Mouse (Mus musculus): ENCODE measurements at regions not wholly inside any gene's neighbourhood (a gene's known extent, or its start where the extent isn't known, plus 50 kb on each side); places are given as distances from the start of the nearest gene placed in this dataset.

DNA sequence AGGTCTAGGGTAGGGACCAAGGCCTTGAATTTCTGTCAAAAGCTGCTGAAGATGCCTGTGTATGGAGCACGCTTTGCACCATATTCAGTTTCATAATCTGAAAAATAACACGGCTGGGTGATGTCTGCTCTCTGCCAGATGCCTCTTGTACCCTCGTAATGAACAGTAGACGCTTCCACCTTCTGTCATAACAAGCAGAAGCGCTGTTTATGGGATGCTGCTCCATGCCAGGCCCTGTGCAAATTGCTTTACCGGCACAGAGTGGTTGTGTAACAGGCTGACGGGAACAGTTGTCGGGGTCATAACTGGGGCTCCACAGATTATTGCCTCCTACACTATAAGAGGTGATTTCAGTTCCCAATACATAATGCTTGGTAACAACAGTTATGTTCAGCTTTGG is 211.5 kb upstream of the Tnp1 start:
- 85% methylated on average over 8 of the region's 8 CpGs for WGBS
- ATAC-seq (replicated peaks; ENCODE audit: low FRiP score, low TSS enrichment, low read depth), result no peak
- DNase-seq (ENCODE audit: low spot score), result no peak

GRCm38 (mm10) chr1:73221863-73222262 is 206.2 kb upstream of the Tnp1 start:
- 10% methylated on average over 2 of the region's 2 CpGs for WGBS
- Histone ChIP-seq H3K36me3 (ENCODE audit: control insufficient read depth, insufficient read depth, low read length) (no peaks in the 10 kb centered on the region), H3K27ac (ENCODE audit: low read depth) (no peak overlapping the region), H3K4me3 (ENCODE audit: low read depth, low read length) (no peak overlapping the region), H3K9ac (ENCODE audit: low read length) (no peak overlapping the region), H3K9me3 (ENCODE audit: control insufficient read depth, low read length) (no peaks in the 10 kb centered on the region), H3K4me2 (ENCODE audit: low read length) (no peak overlapping the region), H3K4me1 (replicated peaks; ENCODE audit: control insufficient read depth, insufficient read depth, low read length) (no peaks in the 10 kb centered on the region), H3K27me3 (replicated peaks; ENCODE audit: control insufficient read depth, insufficient read depth, low read length) (no peaks in the 10 kb centered on the region)
- DNase-seq (ENCODE audit: low spot score), result no peak
- no peak for ATAC-seq (replicated peaks; ENCODE audit: low FRiP score, low TSS enrichment, low read depth)

More for the DNA sequence above, 211.5 kb upstream of the Tnp1 start:
- H3K27ac ChIP-seq (ENCODE audit: low read depth), result no peak overlapping the region
- no peaks in the 10 kb centered on the region for H3K27me3 ChIP-seq (replicated peaks; ENCODE audit: control insufficient read depth, insufficient read depth, low read length)
- H3K36me3 ChIP-seq (ENCODE audit: control insufficient read depth, insufficient read depth, low read length), result no peaks in the 10 kb centered on the region
- peaks cover 9% of the 10 kb centered on the region; the same call in 1 of the 2 replicates for H3K9me3 ChIP-seq (ENCODE audit: control insufficient read depth, low read length)
- no peak overlapping the region for H3K9ac ChIP-seq (ENCODE audit: low read length)
- no peak overlapping the region for H3K4me2 ChIP-seq (ENCODE audit: low read length)
- H3K4me1 ChIP-seq (replicated peaks; ENCODE audit: control insufficient read depth, insufficient read depth, low read length), result no peaks in the 10 kb centered on the region
- H3K4me3 ChIP-seq (ENCODE audit: low read depth, low read length), result no peak overlapping the region

DNA sequence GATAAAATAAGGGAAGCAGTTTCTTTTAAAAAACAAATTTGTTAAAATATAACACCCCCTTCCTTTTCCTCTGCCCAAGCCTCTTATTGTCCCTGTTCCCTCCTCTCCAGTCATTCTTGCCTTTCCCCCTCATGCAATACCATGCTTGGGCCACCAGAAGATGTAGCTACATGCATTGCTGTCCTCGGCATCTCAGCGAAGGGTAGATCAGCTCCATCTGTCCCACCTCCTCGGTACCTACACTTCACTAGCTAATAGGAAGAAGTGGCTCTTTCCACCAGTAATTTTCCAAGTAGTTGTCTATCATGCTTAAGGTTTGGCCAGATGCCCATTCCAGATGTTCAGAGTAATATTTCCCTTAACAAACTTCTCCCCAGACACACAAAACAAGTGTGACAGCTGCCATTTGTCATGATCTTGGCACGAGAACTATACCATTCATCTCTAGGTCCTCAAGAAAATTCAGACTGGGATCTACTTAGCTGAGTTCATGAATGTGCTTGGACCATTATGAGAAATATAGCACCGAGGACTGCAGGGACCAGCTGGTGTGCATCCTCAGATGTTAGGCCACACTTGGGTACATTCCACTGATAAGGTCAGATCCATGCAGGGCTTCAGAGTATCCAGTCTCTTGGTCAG is 198.7 kb upstream of the Tnp1 start:
- H3K27ac ChIP-seq (ENCODE audit: low read depth), result no peak overlapping the region
- no peak overlapping the region for H3K9ac ChIP-seq (ENCODE audit: low read length)
- H3K4me1 ChIP-seq (replicated peaks; ENCODE audit: control insufficient read depth, insufficient read depth, low read length), result peaks cover 4% of the 10 kb centered on the region; the same call in 1 of the 2 replicates
- no peak for ATAC-seq (replicated peaks; ENCODE audit: low FRiP score, low TSS enrichment, low read depth)
- H3K9me3 ChIP-seq (ENCODE audit: control insufficient read depth, low read length), result no peaks in the 10 kb centered on the region
- no peaks in the 10 kb centered on the region for H3K27me3 ChIP-seq (replicated peaks; ENCODE audit: control insufficient read depth, insufficient read depth, low read length)
- 54% methylated on average over 5 of the region's 5 CpGs for WGBS
- no peaks in the 10 kb centered on the region for H3K36me3 ChIP-seq (ENCODE audit: control insufficient read depth, insufficient read depth, low read length)
- no peak overlapping the region for H3K4me2 ChIP-seq (ENCODE audit: low read length)
- peak; percentile 56 for DNase-seq (ENCODE audit: low spot score)
- no peak overlapping the region for H3K4me3 ChIP-seq (ENCODE audit: low read depth, low read length)

DNA sequence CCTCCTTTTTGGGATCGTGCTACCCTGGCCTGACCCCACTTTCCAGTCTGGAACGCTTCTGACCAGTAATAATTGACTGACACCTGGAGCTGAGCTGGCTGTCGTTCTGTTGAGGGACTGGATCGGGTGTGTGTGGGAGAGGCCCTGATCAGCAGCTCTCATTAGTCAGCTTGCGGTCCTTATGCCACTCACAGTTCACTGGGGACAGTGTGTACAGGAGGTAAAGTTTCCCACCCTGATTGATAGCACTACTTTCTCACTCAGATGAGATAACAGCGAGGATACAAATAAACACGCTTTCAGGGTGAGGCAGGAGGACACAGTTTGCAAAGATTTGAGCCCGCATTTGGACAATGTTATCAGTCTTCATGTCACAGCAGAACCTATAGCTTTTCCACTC is 191.7 kb upstream of the Tnp1 start:
- WGBS, result 44% methylated on average over 8 of the region's 8 CpGs
- no peak for DNase-seq (ENCODE audit: low spot score)
- H3K27ac ChIP-seq (ENCODE audit: low read depth), result no peak overlapping the region
- no peaks in the 10 kb centered on the region for H3K27me3 ChIP-seq (replicated peaks; ENCODE audit: control insufficient read depth, insufficient read depth, low read length)
- H3K9ac ChIP-seq (ENCODE audit: low read length), result no peak overlapping the region
- no peak for ATAC-seq (replicated peaks; ENCODE audit: low FRiP score, low TSS enrichment, low read depth)
- no peak overlapping the region for H3K4me3 ChIP-seq (ENCODE audit: low read depth, low read length)
- H3K4me1 ChIP-seq (replicated peaks; ENCODE audit: control insufficient read depth, insufficient read depth, low read length), result no peaks in the 10 kb centered on the region
- H3K9me3 ChIP-seq (ENCODE audit: control insufficient read depth, low read length), result no peaks in the 10 kb centered on the region
- no peaks in the 10 kb centered on the region for H3K36me3 ChIP-seq (ENCODE audit: control insufficient read depth, insufficient read depth, low read length)
- H3K4me2 ChIP-seq (ENCODE audit: low read length), result no peak overlapping the region

GRCm38 (mm10) chr1:73205788-73206187 is 190.1 kb upstream of the Tnp1 start:
- ATAC-seq (replicated peaks; ENCODE audit: low FRiP score, low TSS enrichment, low read depth), result no peak
- Histone ChIP-seq H3K9ac (ENCODE audit: low read length) (no peak overlapping the region), H3K9me3 (ENCODE audit: control insufficient read depth, low read length) (no peaks in the 10 kb centered on the region), H3K36me3 (ENCODE audit: control insufficient read depth, insufficient read depth, low read length) (no peaks in the 10 kb centered on the region), H3K4me3 (ENCODE audit: low read depth, low read length) (no peak overlapping the region), H3K27me3 (replicated peaks; ENCODE audit: control insufficient read depth, insufficient read depth, low read length) (no peaks in the 10 kb centered on the region), H3K4me1 (replicated peaks; ENCODE audit: control insufficient read depth, insufficient read depth, low read length) (no peaks in the 10 kb centered on the region), H3K27ac (ENCODE audit: low read depth) (no peak overlapping the region), H3K4me2 (ENCODE audit: low read length) (no peak overlapping the region)
- WGBS, result 73% methylated on average over 1 of the region's 1 CpGs
- DNase-seq (ENCODE audit: low spot score), result no peak

- H3K9me3 ChIP-seq (ENCODE audit: control insufficient read depth, low read length), result no peaks in the 10 kb centered on the region
- H3K27ac ChIP-seq (ENCODE audit: low read depth), result no peak overlapping the region
- DNase-seq (ENCODE audit: low spot score), result no peak
- WGBS, result 65% methylated on average over 2 of the region's 2 CpGs
- no peaks in the 10 kb centered on the region for H3K27me3 ChIP-seq (replicated peaks; ENCODE audit: control insufficient read depth, insufficient read depth, low read length)
- H3K4me3 ChIP-seq (ENCODE audit: low read depth, low read length), result no peak overlapping the region
- ATAC-seq (replicated peaks; ENCODE audit: low FRiP score, low TSS enrichment, low read depth), result no peak
- H3K4me2 ChIP-seq (ENCODE audit: low read length), result no peak overlapping the region
- no peaks in the 10 kb centered on the region for H3K36me3 ChIP-seq (ENCODE audit: control insufficient read depth, insufficient read depth, low read length)
- no peak overlapping the region for H3K9ac ChIP-seq (ENCODE audit: low read length)
- H3K4me1 ChIP-seq (replicated peaks; ENCODE audit: control insufficient read depth, insufficient read depth, low read length), result no peaks in the 10 kb centered on the region
These were observed 184.4 kb upstream of the Tnp1 start for GRCm38 (mm10) chr1:73200112-73200511.

DNA sequence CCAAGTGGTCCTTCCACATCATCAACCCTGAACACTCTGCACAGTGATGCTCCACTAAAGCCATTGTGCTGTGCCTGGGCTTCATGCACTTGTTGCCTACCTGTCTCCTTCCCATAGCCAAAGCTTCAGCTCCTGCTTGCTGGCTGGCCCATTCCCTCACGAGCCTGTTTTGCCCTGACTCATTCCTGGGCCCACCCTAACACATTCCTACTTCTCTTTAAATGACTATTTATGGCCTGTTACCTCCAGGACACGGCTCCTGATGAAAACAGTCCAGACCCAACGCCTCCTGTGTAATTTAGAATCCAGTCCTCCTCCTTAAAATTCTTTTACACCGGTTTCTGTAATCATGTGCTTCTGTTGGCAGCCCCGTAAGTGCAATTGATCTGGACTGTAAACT is 175.1 kb upstream of the Tnp1 start:
- ATAC-seq (replicated peaks; ENCODE audit: low FRiP score, low TSS enrichment, low read depth) (no peak), DNase-seq (ENCODE audit: low spot score) (no peak)
- H3K4me3 ChIP-seq (ENCODE audit: low read depth, low read length), result no peak overlapping the region
- WGBS, result 48% methylated on average over 5 of the region's 5 CpGs
- H3K9me3 ChIP-seq (ENCODE audit: control insufficient read depth, low read length), result no peaks in the 10 kb centered on the region
- no peaks in the 10 kb centered on the region for H3K27me3 ChIP-seq (replicated peaks; ENCODE audit: control insufficient read depth, insufficient read depth, low read length)
- no peak overlapping the region for H3K27ac ChIP-seq (ENCODE audit: low read depth)
- H3K36me3 ChIP-seq (ENCODE audit: control insufficient read depth, insufficient read depth, low read length), result no peaks in the 10 kb centered on the region
- H3K4me1 ChIP-seq (replicated peaks; ENCODE audit: control insufficient read depth, insufficient read depth, low read length), result no peaks in the 10 kb centered on the region
- H3K4me2 ChIP-seq (ENCODE audit: low read length), result no peak overlapping the region
- H3K9ac ChIP-seq (ENCODE audit: low read length), result no peak overlapping the region

GRCm38 (mm10) chr1:73188796-73189195 is 173.1 kb upstream of the Tnp1 start:
- no peak for DNase-seq (ENCODE audit: low spot score)
- no peak overlapping the region for H3K4me3 ChIP-seq (ENCODE audit: low read depth, low read length)
- 83% methylated on average over 2 of the region's 2 CpGs for WGBS
- no peak overlapping the region for H3K4me2 ChIP-seq (ENCODE audit: low read length)
- no peaks in the 10 kb centered on the region for H3K9me3 ChIP-seq (ENCODE audit: control insufficient read depth, low read length)
- H3K9ac ChIP-seq (ENCODE audit: low read length), result no peak overlapping the region
- H3K36me3 ChIP-seq (ENCODE audit: control insufficient read depth, insufficient read depth, low read length), result no peaks in the 10 kb centered on the region
- no peak for ATAC-seq (replicated peaks; ENCODE audit: low FRiP score, low TSS enrichment, low read depth)
- H3K4me1 ChIP-seq (replicated peaks; ENCODE audit: control insufficient read depth, insufficient read depth, low read length), result no peaks in the 10 kb centered on the region
- H3K27ac ChIP-seq (ENCODE audit: low read depth), result no peak overlapping the region
- H3K27me3 ChIP-seq (replicated peaks; ENCODE audit: control insufficient read depth, insufficient read depth, low read length), result no peaks in the 10 kb centered on the region

DNA sequence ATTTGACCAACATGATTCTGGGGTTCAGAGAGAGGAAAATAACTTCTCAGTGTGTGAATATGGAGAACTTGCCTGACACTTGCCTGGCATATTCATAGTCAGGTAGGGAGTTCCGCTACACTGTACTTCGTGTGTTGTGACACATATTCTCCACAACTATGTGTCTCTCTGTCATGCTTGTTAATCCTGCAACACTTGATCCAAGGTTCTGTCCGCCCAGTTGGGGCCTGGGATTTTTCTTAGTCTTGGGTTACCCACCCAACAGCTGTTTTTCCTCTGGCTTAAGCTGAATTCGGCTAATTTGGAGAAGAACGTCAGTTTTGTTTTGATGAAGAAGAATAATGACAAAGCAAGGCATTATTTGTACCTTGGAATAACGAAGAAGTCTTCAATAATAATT is 168.8 kb upstream of the Tnp1 start:
- WGBS, result 48% methylated on average over 6 of the region's 6 CpGs
- DNase-seq (ENCODE audit: low spot score) (no peak), ATAC-seq (replicated peaks; ENCODE audit: low FRiP score, low TSS enrichment, low read depth) (no peak)
- Histone ChIP-seq H3K9ac (ENCODE audit: low read length) (no peak overlapping the region), H3K27ac (ENCODE audit: low read depth) (no peak overlapping the region), H3K27me3 (replicated peaks; ENCODE audit: control insufficient read depth, insufficient read depth, low read length) (no peaks in the 10 kb centered on the region), H3K4me1 (replicated peaks; ENCODE audit: control insufficient read depth, insufficient read depth, low read length) (no peaks in the 10 kb centered on the region), H3K4me3 (ENCODE audit: low read depth, low read length) (no peak overlapping the region), H3K36me3 (ENCODE audit: control insufficient read depth, insufficient read depth, low read length) (no peaks in the 10 kb centered on the region), H3K4me2 (ENCODE audit: low read length) (no peak overlapping the region), H3K9me3 (ENCODE audit: control insufficient read depth, low read length) (no peaks in the 10 kb centered on the region)

All from intestine, embryonic 14.5 days (tissue).